Mouse (Mus musculus): Measurements from ENCODE around the gene Olfr1275. TPM values are rescaled to one million over a fixed set of nuclear protein-coding genes. Genes with fewer than 3 reads are reported as not detected.

Olfr1275 gene
- not detected in 2 replicates for polyA plus RNA-seq (2014; fragmentation: Nextera tagmentation; extraction: Ambion mirVana)

- Histone ChIP-seq H3K4me2 (ENCODE audit: low read depth, low read length) (no peak within 1 kb of the TSS), H3K36me3 (replicated peaks; ENCODE audit: control insufficient read depth, insufficient read depth, low read depth, low read length) (no peaks in the 10 kb centered on the region), H3K4me3 (ENCODE audit: low read depth, low read length) (no peak within 1 kb of the TSS), H3K9ac (replicated peaks; ENCODE audit: low read length) (no peak within 1 kb of the TSS), H3K27ac (replicated peaks; ENCODE audit: low read depth, low read length) (no peak within 1 kb of the TSS), H3K4me1 (ENCODE audit: control insufficient read depth, insufficient read depth, low read length) (no peaks in the 10 kb centered on the region), H3K9me3 (replicated peaks; ENCODE audit: control insufficient read depth, low read length) (no peaks in the 10 kb centered on the region), H3K27me3 (ENCODE audit: control insufficient read depth, insufficient read depth, low read length) (no peaks in the 10 kb centered on the region)
- DNase-seq (ENCODE audit: low spot score) (no peak), ATAC-seq (replicated peaks; ENCODE audit: insufficient number of reproducible peaks, low FRiP score, low TSS enrichment, low read depth) (no peak)
- WGBS, result 81% methylated on average over 1 of the region's 1 CpGs
Observed at GRCm38 (mm10) chr2:111235186-111235585, at the start of gene Olfr1275. Olfr1275 (minus strand) TSS chr2:111235286.

- no peak for DNase-seq (ENCODE audit: low spot score)
- H3K4me3 ChIP-seq (ENCODE audit: low read depth, low read length), result no peak within 1 kb of the TSS
- H3K4me1 ChIP-seq (ENCODE audit: control insufficient read depth, insufficient read depth, low read length), result no peaks in the 10 kb centered on the region
- no peak within 1 kb of the TSS for H3K27ac ChIP-seq (replicated peaks; ENCODE audit: low read depth, low read length)
- H3K9me3 ChIP-seq (replicated peaks; ENCODE audit: control insufficient read depth, low read length), result no peaks in the 10 kb centered on the region
- no peaks in the 10 kb centered on the region for H3K27me3 ChIP-seq (ENCODE audit: control insufficient read depth, insufficient read depth, low read length)
- no peak within 1 kb of the TSS for H3K9ac ChIP-seq (replicated peaks; ENCODE audit: low read length)
- 83% methylated on average over 2 of the region's 2 CpGs for WGBS
- no peak for ATAC-seq (replicated peaks; ENCODE audit: insufficient number of reproducible peaks, low FRiP score, low TSS enrichment, low read depth)
- H3K36me3 ChIP-seq (replicated peaks; ENCODE audit: control insufficient read depth, insufficient read depth, low read depth, low read length), result no peaks in the 10 kb centered on the region
- H3K4me2 ChIP-seq (ENCODE audit: low read depth, low read length), result no peak within 1 kb of the TSS
Observed at GRCm38 (mm10) chr2:111274006-111274405, 38.9 kb upstream of the Olfr1275 start, which contains the start of gene Olfr1277. Olfr1277 (minus strand) TSS chr2:111274106.

GRCm38 (mm10) chr2:111254216-111254615, 19.1 kb upstream of the Olfr1275 start, which contains the start of gene Olfr1276:
Olfr1276 (plus strand) TSS chr2:111254516.
- Histone ChIP-seq H3K36me3 (replicated peaks; ENCODE audit: control insufficient read depth, insufficient read depth, low read depth, low read length) (no peaks in the 10 kb centered on the region), H3K4me3 (ENCODE audit: low read depth, low read length) (no peak within 1 kb of the TSS), H3K4me1 (ENCODE audit: control insufficient read depth, insufficient read depth, low read length) (no peaks in the 10 kb centered on the region), H3K9me3 (replicated peaks; ENCODE audit: control insufficient read depth, low read length) (no peaks in the 10 kb centered on the region), H3K9ac (replicated peaks; ENCODE audit: low read length) (no peak within 1 kb of the TSS), H3K4me2 (ENCODE audit: low read depth, low read length) (no peak within 1 kb of the TSS), H3K27me3 (ENCODE audit: control insufficient read depth, insufficient read depth, low read length) (no peaks in the 10 kb centered on the region), H3K27ac (replicated peaks; ENCODE audit: low read depth, low read length) (no peak within 1 kb of the TSS)
- ATAC-seq (replicated peaks; ENCODE audit: insufficient number of reproducible peaks, low FRiP score, low TSS enrichment, low read depth) (no peak), DNase-seq (ENCODE audit: low spot score) (no peak)

- Histone ChIP-seq H3K4me2 (ENCODE audit: low read depth, low read length) (no peak within 1 kb of the TSS), H3K9me3 (replicated peaks; ENCODE audit: control insufficient read depth, low read length) (no peaks in the 10 kb centered on the region), H3K4me1 (ENCODE audit: control insufficient read depth, insufficient read depth, low read length) (no peaks in the 10 kb centered on the region), H3K36me3 (replicated peaks; ENCODE audit: control insufficient read depth, insufficient read depth, low read depth, low read length) (no peaks in the 10 kb centered on the region), H3K4me3 (ENCODE audit: low read depth, low read length) (no peak within 1 kb of the TSS), H3K9ac (replicated peaks; ENCODE audit: low read length) (no peak within 1 kb of the TSS), H3K27me3 (ENCODE audit: control insufficient read depth, insufficient read depth, low read length) (no peaks in the 10 kb centered on the region), H3K27ac (replicated peaks; ENCODE audit: low read depth, low read length) (no peak within 1 kb of the TSS)
- WGBS, result 84% methylated on average over 6 of the region's 6 CpGs
- ATAC-seq (replicated peaks; ENCODE audit: insufficient number of reproducible peaks, low FRiP score, low TSS enrichment, low read depth) (no peak), DNase-seq (ENCODE audit: low spot score) (no peak)
Observed at GRCm38 (mm10) chr2:111229502-111229901, 5.6 kb downstream of the Olfr1275 start, which contains the start of gene 4930430A15Rik. 4930430A15Rik (minus strand) TSS chr2:111229602.

- Histone ChIP-seq H3K27ac (replicated peaks; ENCODE audit: low read depth, low read length) (no peak overlapping the region), H3K9ac (replicated peaks; ENCODE audit: low read length) (no peak overlapping the region)
- WGBS, result 97% methylated on average over 11 of the region's 11 CpGs
Observed at GRCm38 (mm10) chr2:111182068-111182467, 53.0 kb downstream of the Olfr1275 start.

More at GRCm38 (mm10) chr2:111182068-111182467, 53.0 kb downstream of the Olfr1275 start:
- no peak for ATAC-seq (replicated peaks; ENCODE audit: insufficient number of reproducible peaks, low FRiP score, low TSS enrichment, low read depth)
- Histone ChIP-seq H3K27me3 (ENCODE audit: control insufficient read depth, insufficient read depth, low read length) (no peaks in the 10 kb centered on the region), H3K9me3 (replicated peaks; ENCODE audit: control insufficient read depth, low read length) (no peaks in the 10 kb centered on the region), H3K4me1 (ENCODE audit: control insufficient read depth, insufficient read depth, low read length) (no peaks in the 10 kb centered on the region), H3K36me3 (replicated peaks; ENCODE audit: control insufficient read depth, insufficient read depth, low read depth, low read length) (no peaks in the 10 kb centered on the region), H3K4me3 (ENCODE audit: low read depth, low read length) (no peak overlapping the region), H3K4me2 (ENCODE audit: low read depth, low read length) (no peak overlapping the region)
- DNase-seq (ENCODE audit: low spot score), result no peak

Other genes starting within 250 kb of the Olfr1275 start
- not detected in 2 replicates for gene Gm13941, start 129.3 kb downstream of the Olfr1275 start, polyA plus RNA-seq (2014; fragmentation: Nextera tagmentation; extraction: Ambion mirVana)
- not detected in 2 replicates for gene Gm15130, start 82.3 kb downstream of the Olfr1275 start, polyA plus RNA-seq (2014; fragmentation: Nextera tagmentation; extraction: Ambion mirVana)
- not detected in 2 replicates for gene 4930430A15Rik, start 5.7 kb downstream of the Olfr1275 start, polyA plus RNA-seq (2014; fragmentation: Nextera tagmentation; extraction: Ambion mirVana)
- not detected in 2 replicates for gene Olfr1276, start 19.2 kb upstream of the Olfr1275 start, polyA plus RNA-seq (2014; fragmentation: Nextera tagmentation; extraction: Ambion mirVana)
- not detected in 2 replicates for gene Olfr1277, start 38.8 kb upstream of the Olfr1275 start, polyA plus RNA-seq (2014; fragmentation: Nextera tagmentation; extraction: Ambion mirVana)
- gene Olfr1278, start 54.9 kb upstream of the Olfr1275 start, polyA plus RNA-seq (2014; fragmentation: Nextera tagmentation; extraction: Ambion mirVana), result not detected in 2 replicates
- not detected in 2 replicates for gene Olfr1279, start 65.3 kb upstream of the Olfr1275 start, polyA plus RNA-seq (2014; fragmentation: Nextera tagmentation; extraction: Ambion mirVana)
- gene Olfr1280, start 78.7 kb upstream of the Olfr1275 start, polyA plus RNA-seq (2014; fragmentation: Nextera tagmentation; extraction: Ambion mirVana), result not detected in 2 replicates
- gene Olfr1281, start 91.2 kb upstream of the Olfr1275 start, polyA plus RNA-seq (2014; fragmentation: Nextera tagmentation; extraction: Ambion mirVana), result not detected in 2 replicates
- gene Olfr1282, start 100.8 kb upstream of the Olfr1275 start, polyA plus RNA-seq (2014; fragmentation: Nextera tagmentation; extraction: Ambion mirVana), result not detected in 2 replicates
- not detected in 2 replicates for gene Olfr1283, start 131.5 kb upstream of the Olfr1275 start, polyA plus RNA-seq (2014; fragmentation: Nextera tagmentation; extraction: Ambion mirVana)
- not detected in 2 replicates for gene Olfr1284, start 140.2 kb upstream of the Olfr1275 start, polyA plus RNA-seq (2014; fragmentation: Nextera tagmentation; extraction: Ambion mirVana)
- not detected in 2 replicates for gene Olfr1286, start 187.8 kb upstream of the Olfr1275 start, polyA plus RNA-seq (2014; fragmentation: Nextera tagmentation; extraction: Ambion mirVana)
- gene Olfr1287, start 213.9 kb upstream of the Olfr1275 start, polyA plus RNA-seq (2014; fragmentation: Nextera tagmentation; extraction: Ambion mirVana), result not detected in 2 replicates
- gene Olfr1288, start 238.8 kb upstream of the Olfr1275 start, polyA plus RNA-seq (2014; fragmentation: Nextera tagmentation; extraction: Ambion mirVana), result not detected in 2 replicates
- gene Olfr1289, start 245.5 kb upstream of the Olfr1275 start, polyA plus RNA-seq (2014; fragmentation: Nextera tagmentation; extraction: Ambion mirVana), result not detected in 2 replicates